Mouse (Mus musculus): Measurements from ENCODE around the gene Igf1r.
"Not testable (repeated sequence)": the region's sequence is repeated elsewhere in the genome, so short reads cannot be mapped to it uniquely, and the experiment has no call there.

Gene Igf1r

GRCm38 (mm10) chr7:68239220-68239827, 286.7 kb downstream of the Igf1r start:
- DNase-seq: no peak

DNA sequence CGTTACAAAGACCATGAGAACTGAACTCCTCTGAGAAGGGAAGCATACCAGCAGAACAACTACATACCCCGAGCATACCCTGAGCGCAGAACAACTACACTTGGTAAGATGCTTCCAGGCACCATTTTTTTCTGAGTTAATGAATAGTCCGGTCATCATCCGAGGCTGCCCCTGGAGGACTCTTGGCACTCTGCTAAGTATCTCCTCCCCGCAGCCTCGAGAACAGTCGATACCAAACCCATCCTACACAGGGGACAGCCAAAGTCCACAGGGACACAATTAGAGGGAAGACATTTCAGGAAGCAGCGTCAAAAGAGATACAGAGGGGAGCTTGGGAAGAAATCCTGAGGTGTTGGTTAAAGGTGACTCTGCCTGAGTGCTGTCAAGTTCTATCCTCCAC, 288.6 kb downstream of the Igf1r start:
- DNase-seq: no peak

DNA sequence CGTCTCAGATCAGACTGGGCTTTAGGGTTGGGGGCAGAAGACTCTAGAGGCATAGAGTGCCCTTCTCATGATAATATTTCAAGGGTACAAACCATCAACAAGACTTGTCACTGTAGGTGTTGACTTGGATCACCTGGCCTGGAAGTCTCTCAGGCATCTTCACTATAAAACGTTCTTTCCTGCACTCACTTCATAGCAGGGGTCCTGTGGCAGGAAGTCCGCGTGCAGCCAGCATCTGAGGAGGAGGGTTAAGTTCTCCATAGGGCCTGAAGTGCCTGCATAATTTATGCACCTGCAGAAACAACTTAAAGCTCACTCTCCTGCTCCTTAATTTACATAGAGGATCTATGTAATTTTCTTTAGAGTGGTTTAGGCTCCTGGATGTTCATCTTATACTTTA, 293.1 kb downstream of the Igf1r start:
- no peak for DNase-seq

DNA sequence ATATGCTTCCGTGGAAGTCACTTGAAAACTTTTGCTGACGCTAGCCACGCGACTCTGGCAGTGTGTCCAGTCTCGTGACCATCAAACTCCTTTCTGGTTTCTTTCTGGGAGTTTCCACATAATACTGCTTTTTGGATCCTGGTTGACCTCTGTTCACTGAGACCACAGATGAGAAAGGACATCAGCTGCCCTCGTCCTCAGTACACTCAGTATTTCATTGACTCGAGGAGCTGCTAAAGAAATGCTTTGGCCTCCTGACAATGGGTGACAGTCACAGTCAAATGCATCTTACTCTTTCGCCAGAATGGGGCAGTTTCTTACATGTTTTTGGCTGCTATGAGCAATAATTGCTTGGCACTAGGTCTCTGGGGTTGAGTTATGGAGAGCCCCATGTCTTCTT, 293.6 kb downstream of the Igf1r start:
- no peak for DNase-seq

- no peak for DNase-seq
These were observed 297.8 kb downstream of the Igf1r start for GRCm38 (mm10) chr7:68250411-68250810.

DNA sequence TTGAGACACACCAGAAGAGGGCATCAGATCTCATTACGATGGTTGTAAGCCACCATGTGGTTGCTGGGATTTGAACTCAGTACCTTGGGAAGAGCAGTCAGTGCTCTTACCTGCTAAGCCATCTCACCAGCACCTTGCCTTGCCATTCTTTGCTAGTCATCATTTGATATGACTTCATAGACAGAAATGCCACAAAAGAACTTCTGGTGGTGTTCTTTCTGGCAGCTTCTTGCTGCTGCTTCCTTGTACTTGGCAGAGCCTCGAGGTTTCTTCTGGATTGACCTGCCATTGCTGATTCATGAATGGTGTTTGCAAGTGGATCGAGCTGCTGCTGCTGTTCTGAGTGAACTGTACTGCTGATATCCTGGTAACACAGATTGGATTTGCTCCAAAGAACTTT, 298.3 kb downstream of the Igf1r start:
- no peak for DNase-seq

DNA sequence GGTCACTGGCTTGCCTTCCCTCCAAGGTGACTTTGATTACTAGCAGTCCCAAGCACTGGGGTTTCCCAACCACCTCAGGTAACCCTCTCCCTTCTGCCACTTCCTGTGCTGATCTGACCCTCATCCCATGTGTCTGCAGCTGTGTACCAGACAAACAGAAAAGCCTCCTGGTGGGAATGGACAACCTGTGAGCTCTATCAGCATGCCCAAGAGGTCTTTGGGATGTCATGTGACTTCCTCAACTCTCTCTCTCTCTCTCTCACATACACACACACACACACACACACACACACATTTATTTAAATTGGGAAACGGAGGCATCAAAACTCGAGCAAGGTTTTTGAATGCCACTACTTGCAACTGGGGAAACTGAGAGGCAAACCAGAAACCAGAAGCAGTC, 305.1 kb downstream of the Igf1r start:
- no peak for DNase-seq

DNA sequence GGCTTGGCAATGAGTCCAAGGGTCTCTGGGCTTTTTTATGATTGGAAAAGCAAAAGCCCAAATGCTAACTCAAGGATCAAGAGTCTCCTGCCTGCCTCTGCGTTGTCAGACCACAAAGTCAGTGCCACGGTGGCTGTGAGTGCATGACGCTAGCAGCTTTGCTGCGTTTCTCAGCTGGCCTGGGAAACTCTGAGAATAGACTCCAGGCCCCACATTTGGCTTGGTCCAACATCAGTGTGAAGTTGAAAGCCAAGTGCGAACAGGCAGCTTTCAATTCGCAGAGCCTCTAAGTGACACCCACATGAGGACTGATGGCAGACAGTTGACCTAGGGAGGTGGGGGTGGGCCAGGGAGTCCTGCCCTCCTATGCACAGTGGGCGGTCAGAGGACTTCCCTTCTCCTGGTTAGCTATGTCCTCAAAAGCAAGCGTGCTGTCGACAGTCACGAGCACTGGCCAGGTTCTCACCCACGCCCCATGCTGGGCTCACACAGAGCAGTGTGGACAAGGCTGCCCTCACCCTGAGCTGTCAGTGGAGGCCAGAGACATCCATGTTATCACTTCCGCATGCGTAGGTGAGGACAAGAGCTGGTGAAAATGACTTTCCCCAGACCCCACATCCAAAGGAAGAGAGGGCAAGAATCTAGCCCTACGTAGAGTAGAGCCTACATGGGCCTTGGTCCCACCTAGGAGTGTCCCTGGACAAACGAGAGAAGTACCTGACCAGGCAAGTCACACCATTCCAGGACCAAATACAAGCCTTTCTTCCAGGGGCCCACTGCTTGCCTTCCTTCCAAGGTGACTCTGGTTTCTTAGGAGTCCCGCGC, 305.9 kb downstream of the Igf1r start:
- DNase-seq: peak; percentile 86

DNA sequence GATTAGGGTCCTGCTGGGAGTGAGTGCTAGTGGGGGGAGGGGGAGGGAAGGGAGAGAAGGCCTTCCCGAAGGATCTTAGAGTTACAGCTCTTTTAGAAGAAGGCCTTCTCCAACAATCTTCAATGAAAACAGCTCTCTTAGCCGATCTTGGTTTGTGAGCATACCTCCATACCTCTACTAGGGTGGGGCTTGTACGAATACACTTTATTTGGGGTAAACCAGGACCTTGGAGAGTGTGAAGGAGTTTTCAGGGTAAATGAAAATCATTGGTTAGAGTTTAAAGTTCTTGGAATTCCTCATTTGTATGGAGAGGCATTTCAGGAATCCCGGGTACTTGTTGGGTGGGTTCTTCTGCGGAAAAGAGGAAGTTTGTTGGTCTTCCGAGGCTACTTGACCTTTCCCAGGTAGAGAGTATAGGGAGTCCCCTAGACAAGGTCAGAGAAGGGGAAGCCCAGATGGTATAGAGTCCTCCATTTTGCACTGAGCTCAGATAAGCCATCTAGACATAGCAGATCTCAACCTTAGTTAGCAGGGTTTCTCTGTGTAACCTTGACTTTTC, 307.0 kb downstream of the Igf1r start:
- no peak for DNase-seq

DNA sequence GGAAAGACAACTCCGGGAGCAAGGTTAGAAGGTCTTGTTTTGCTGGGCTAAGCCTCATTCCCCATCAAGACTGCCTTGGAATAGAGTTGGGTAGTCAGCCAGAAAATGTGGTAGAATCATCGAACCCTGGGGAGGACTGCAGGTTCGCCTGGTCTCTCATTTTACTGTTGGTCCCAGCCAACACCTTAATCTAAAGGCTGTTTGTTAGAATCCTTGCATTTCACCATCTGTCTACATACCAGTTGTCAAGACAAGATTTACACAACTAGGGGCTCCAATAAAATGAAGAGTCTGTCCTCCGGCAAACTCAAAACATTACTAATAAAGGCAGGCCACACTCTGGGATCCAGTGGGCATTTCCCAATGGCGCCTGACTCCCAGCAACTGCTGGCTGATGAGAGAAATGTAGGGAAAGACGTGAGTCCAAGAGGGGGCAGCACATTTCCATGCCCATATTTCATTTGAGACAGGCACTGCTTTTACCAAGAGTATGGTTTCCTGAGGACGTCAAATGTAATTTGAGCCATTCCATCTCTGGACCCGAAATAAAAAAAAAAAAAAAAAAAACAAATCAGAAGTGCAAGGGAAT, 310.1 kb downstream of the Igf1r start:
- DNase-seq: no peak

DNA sequence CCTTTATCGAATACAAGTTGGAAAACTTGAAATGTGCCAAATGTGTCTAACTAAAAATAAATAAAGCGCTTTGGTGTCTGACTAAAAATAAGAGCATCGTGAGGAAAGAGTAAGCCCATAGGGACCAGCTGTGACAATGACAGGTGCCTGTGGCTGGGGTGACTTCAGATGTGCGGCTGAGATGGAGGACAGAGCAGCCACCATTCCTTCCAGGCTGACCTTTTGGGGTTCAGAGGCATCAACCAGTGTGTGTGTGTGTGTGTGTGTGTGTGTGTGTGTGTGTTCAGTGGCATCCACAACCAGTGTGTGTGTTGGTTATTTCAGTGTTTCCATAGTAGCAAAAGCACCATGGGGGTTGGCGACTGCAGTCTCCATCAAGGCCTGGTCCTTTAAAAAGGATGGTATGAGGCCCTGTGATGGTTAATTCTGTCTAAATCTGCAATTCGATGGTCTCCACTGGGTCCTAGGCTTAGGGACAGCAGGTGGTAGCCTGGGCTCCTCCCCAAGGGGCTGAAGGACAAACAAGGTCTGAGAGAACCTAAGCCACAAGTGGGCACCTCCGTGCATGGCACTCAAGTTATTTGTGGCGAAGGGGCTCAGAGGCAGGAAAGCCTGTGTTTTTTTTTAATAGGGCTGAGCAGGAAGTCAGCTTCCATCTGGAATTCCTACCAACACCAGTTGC, 310.9 kb downstream of the Igf1r start:
- DNase-seq: no peak

- DNase-seq: peak; percentile 98
These were observed 311.4 kb downstream of the Igf1r start, which contains the start of gene Pgpep1l for GRCm38 (mm10) chr7:68264028-68264453. TSS of gene Pgpep1l (minus strand) at chr7:68264233.

DNA sequence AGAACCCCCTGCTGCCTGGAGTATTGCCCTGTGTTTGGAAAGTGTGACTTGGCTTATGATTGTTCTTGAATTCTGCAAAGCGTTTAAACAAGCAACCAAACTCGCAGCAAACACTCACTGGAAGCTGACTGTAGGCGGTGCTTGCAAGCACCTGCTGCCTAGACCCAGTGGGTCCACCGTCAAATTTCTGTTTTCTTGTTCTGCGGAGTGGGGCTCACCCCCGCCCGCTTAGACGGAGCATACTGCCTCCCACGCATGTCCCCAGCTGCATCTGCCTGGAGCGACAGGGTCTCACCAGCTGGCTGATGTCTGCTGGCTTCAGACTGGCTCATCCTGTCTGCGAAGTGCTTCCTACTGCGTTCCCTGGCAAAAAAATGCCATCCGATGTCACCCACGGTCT, 311.9 kb downstream of the Igf1r start:
- peak; percentile 94 for DNase-seq

- no peak for DNase-seq
These were observed 312.8 kb downstream of the Igf1r start for GRCm38 (mm10) chr7:68265391-68265790.

DNA sequence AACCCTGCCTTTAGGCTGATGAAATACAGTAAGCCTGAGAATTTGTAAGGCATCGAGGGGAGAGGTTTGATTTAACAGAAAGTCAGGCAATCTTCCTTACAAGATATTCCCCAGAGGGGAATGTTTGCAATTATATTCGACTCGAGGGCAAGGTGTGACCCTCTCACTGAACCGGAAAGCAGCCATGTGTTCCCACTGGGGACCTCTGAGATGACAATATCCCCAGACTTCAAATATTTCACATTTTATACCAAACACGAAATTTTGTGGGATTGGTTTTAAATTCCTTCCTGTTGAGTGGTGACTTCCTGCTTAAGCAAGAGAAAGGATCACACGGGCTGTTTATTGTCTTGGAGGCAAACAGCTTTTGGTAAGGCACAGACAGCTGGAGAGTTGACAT, 314.1 kb downstream of the Igf1r start:
- DNase-seq: no peak

DNA sequence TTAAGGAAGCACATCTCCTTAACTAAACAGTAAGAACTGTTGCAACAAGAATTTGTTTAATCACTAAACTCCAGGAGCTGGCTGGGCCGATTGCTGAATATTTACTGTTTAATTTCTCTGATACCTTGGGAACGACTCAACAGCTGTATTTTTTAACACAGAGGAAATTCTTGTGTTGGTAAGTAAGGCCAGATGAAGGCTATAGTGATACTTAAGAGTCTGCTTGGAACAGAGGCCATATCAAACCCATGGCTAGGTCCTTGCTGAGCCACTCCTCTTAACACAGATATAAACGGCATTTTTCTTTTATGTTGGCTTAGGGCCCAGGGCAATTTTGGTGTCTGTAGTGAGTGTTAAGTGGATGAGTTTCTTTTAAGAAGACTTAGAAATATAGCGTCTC, 317.9 kb downstream of the Igf1r start:
- DNase-seq: no peak

DNA sequence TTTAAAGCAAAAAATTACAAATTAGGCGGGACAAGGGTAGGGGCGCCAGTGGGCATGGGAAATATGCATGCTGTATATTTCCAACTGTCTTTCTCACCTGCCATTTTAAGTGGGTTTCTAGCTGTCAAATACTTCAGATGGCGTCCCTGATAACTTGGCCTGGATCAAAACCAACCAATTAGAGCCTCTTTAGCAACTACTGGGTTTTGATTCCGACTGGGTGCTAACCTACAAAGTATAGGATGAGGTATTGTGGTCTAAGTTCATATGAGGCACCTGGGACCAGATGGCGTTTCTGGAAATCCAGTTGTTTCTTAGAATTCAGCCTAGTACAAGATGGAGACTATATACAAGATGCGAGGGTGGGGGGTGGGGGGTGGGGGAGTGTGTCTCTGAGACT, 319.2 kb downstream of the Igf1r start:
- DNase-seq: no peak

DNA sequence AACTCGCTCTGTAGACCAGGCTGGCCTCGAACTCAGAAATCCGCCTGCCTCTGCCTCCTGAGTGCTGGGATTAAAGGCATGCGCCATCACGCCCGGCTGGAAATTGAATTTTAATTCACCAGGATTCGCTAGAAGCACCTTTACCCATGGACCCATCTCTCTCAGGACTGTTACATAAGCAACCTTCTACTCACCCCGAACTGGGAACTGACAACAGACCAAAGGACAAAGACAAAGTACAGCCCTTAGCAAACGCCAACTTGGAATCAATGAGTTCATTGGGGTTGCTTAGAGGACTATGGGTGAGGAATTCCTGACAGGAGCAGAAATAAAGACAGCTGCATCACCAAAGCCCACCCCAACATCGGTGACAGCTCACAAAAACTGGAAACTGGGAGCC, 320.0 kb downstream of the Igf1r start:
- no peak for DNase-seq

DNA sequence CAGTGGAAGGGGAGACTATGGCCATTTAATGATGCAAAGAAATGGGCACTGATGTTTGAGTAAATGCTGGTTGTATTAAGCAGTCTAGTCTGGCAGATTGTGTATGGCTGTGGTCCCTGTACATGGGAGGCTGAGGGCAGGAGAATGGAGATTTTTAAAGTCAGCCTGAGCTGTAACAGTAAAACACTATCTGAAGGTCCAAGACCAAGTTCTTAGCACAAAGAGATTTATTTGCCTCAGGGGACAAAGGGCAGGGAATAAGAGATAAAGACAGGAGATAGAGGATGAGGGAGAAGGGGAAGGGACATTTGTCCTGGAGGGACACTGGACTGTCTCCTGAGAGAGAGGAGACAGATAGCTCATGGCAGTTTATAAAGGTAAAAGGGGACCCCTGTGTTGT, 320.9 kb downstream of the Igf1r start, which contains the start of gene Fam169b:
Gene Fam169b (plus strand): TSS at position 325 of the 400 bp plus-strand sequence.
- DNase-seq: no peak

DNA sequence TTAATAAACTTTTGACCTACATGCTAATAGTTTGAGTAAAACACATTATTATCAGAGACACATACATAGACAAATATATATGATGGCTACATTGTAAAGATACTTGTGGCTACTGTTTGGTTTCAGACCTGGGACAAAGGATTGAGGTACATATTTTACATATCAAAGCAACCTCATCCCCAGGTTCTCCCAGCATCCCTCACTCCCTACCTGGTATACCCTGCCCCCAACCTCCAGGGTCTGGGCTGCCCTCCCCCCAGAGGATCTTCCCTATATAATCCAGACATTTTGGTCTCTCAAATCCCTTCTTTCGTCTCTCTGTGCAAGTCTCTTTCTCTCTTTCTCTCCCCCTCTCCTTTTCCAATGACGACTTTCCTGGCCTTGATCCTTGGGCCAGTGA, 321.6 kb downstream of the Igf1r start:
- DNase-seq: no peak

GRCm38 (mm10) chr7:68274951-68275350, 322.3 kb downstream of the Igf1r start:
- DNase-seq: no peak

GRCm38 (mm10) chr7:68275445-68275837, 322.8 kb downstream of the Igf1r start:
- not testable (repeated sequence) for DNase-seq
